In genomic region chr9:32503995-32504451, GRCm38 (mm10) we compare ENCODE assay signal across 10 mouse cellular contexts. TPM values are rescaled to one million over a fixed set of nuclear protein-coding genes. Genes with fewer than 3 reads are reported as not detected.
DNase-seq lines count a peak whose midpoint lies in the region; ATAC-seq lines count a peak whose summit lies in the region.
"Had no signal": no experiment of that assay in that cellular context is flagged by ENCODE, and none has a peak within 500 bp of the region (broad histone marks: within the 10 kb centered on the region; RNA-seq: fewer than 3 reads in every experiment).

No protein-coding gene starts in this region.

- no peak overlapping the region for H3K4me3 ChIP-seq in heart, embryonic 10.5 days
- H3K4me3 ChIP-seq in heart, embryonic 16.5 days (ENCODE audit: low read length): no peak overlapping the region
- H3K4me3 ChIP-seq in liver, embryonic 12.5 days: no peak overlapping the region
- no peak overlapping the region for H3K4me3 ChIP-seq in midbrain, embryonic 13.5 days (replicated peaks)
- no peak overlapping the region for H3K4me3 ChIP-seq in forebrain, embryonic 10.5 days

- no peak overlapping the region for H3K27ac ChIP-seq in heart, embryonic 10.5 days
- peak overlapping the region; percentile 66 for H3K27ac ChIP-seq in heart, embryonic 16.5 days (ENCODE audit: low read length)
- no peak overlapping the region for H3K27ac ChIP-seq in liver, embryonic 12.5 days
- no peak overlapping the region for H3K27ac ChIP-seq in midbrain, embryonic 13.5 days
- no peak overlapping the region for H3K27ac ChIP-seq in forebrain, embryonic 10.5 days

- peaks cover 56% of the 10 kb centered on the region for H3K4me1 ChIP-seq in heart, embryonic 10.5 days
- H3K4me1 ChIP-seq in heart, embryonic 16.5 days (ENCODE audit: control insufficient read depth, insufficient read depth, low read length): peaks cover 26% of the 10 kb centered on the region
- peaks cover 71% of the 10 kb centered on the region for H3K4me1 ChIP-seq in liver, embryonic 12.5 days
- H3K4me1 ChIP-seq in midbrain, embryonic 13.5 days (replicated peaks): peaks cover 11% of the 10 kb centered on the region
- peaks cover 48% of the 10 kb centered on the region for H3K4me1 ChIP-seq in forebrain, embryonic 10.5 days

- H3K9ac ChIP-seq in heart, embryonic 16.5 days (ENCODE audit: low read length): no peak overlapping the region
- no peak overlapping the region for H3K9ac ChIP-seq in liver, embryonic 12.5 days
- no peak overlapping the region for H3K9ac ChIP-seq in midbrain, embryonic 13.5 days (replicated peaks)

- 55% methylated on average over 11 of the region's 11 CpGs for WGBS in heart, embryonic 10.5 days
- WGBS in heart, embryonic 16.5 days: 50% methylated on average over 11 of the region's 11 CpGs
- 51% methylated on average over 11 of the region's 11 CpGs for WGBS in liver, embryonic 12.5 days (ENCODE audit: insufficient replicate concordance)
- 81% methylated on average over 11 of the region's 11 CpGs for WGBS in midbrain, embryonic 13.5 days
- 66% methylated on average over 11 of the region's 11 CpGs for WGBS in forebrain, embryonic 10.5 days

- ATAC-seq in heart, embryonic 16.5 days (replicated peaks; ENCODE audit: extremely low read depth, insufficient read depth, low FRiP score): no peak
- ATAC-seq in liver, embryonic 12.5 days: 0 out of 2 replicates have a peak, but pooled peaks have one; percentile 9
- ATAC-seq in midbrain, embryonic 13.5 days: no peak

- no peak overlapping the region for H3K4me2 ChIP-seq in heart, embryonic 16.5 days (ENCODE audit: low read depth, low read length)
- H3K4me2 ChIP-seq in liver, embryonic 12.5 days: no peak overlapping the region
- no peak overlapping the region for H3K4me2 ChIP-seq in midbrain, embryonic 13.5 days (replicated peaks)

- no peaks in the 10 kb centered on the region for H3K36me3 ChIP-seq in heart, embryonic 10.5 days
- no peaks in the 10 kb centered on the region for H3K36me3 ChIP-seq in heart, embryonic 16.5 days (ENCODE audit: control insufficient read depth, insufficient read depth)
- no peaks in the 10 kb centered on the region for H3K36me3 ChIP-seq in liver, embryonic 12.5 days
- no peaks in the 10 kb centered on the region for H3K36me3 ChIP-seq in midbrain, embryonic 13.5 days
- no peaks in the 10 kb centered on the region for H3K36me3 ChIP-seq in forebrain, embryonic 10.5 days (replicated peaks)
- H3K36me3 ChIP-seq: G1E had no signal

- peaks cover 10% of the 10 kb centered on the region; the same call in 1 of the 2 replicates for H3K27me3 ChIP-seq in heart, embryonic 10.5 days (ENCODE audit: insufficient read depth, poor library complexity, severe bottlenecking)
- H3K27me3 ChIP-seq in heart, embryonic 16.5 days (ENCODE audit: control insufficient read depth, insufficient read depth, low read length): no peaks in the 10 kb centered on the region
- H3K27me3 ChIP-seq in liver, embryonic 12.5 days (replicated peaks): peaks cover 27% of the 10 kb centered on the region; the same call in 1 of the 2 replicates
- H3K27me3 ChIP-seq in midbrain, embryonic 13.5 days: no peaks in the 10 kb centered on the region
- 0 out of 2 replicates have a peak, but pooled peaks cover 10% of the 10 kb centered on the region for H3K27me3 ChIP-seq in forebrain, embryonic 10.5 days (ENCODE audit: poor library complexity, severe bottlenecking)

- no peaks in the 10 kb centered on the region for H3K9me3 ChIP-seq in heart, embryonic 10.5 days
- H3K9me3 ChIP-seq in heart, embryonic 16.5 days (replicated peaks; ENCODE audit: control insufficient read depth, low read length): no peaks in the 10 kb centered on the region
- H3K9me3 ChIP-seq in liver, embryonic 12.5 days (replicated peaks): no peaks in the 10 kb centered on the region
- no peaks in the 10 kb centered on the region for H3K9me3 ChIP-seq in midbrain, embryonic 13.5 days
- H3K9me3 ChIP-seq in forebrain, embryonic 10.5 days: no peaks in the 10 kb centered on the region

- DNase-seq in heart, adult 9 months (ENCODE audit: low spot score in 2 of 2): peak; percentile 60 to 86
- DNase-seq in heart, embryonic 10.5 days (ENCODE audit: low spot score): no peak
- DNase-seq in CD8-positive naive resting alpha-beta T cell, adult 2 months (ENCODE audit: low read depth in 2 of 2, low spot score in 2 of 2): peak; percentile 54 to 64
- DNase-seq in forebrain, embryonic 10.5 days (ENCODE audit: extremely low spot score, low spot score): no peak
- no peak for DNase-seq in urinary bladder, adult 18-20 months (ENCODE audit: low spot score in 2 of 2)
- DNase-seq: cerebellum, adult 9-11 months had no signal

RNA-seq across cellular contexts. Expression of gene Fli1, which starts 38.6 kb away (rescaled TPM):
- polyA plus RNA-seq in heart, embryonic 10.5 days (2016; fragmentation: Nextera tagmentation; extraction: Ambion mirVana): 17.5 and 20.8 TPM in 2 replicates
- 20.1 and 23.4 TPM in 2 replicates for polyA plus RNA-seq in heart, embryonic 16.5 days (2015; fragmentation: Nextera tagmentation; extraction: Ambion mirVana)
- polyA plus RNA-seq in liver, embryonic 12.5 days (2016; fragmentation: Nextera tagmentation; extraction: Ambion mirVana): 15.3 and 16.2 TPM in 2 replicates
- 6.2 and 7.1 TPM in 2 replicates for polyA plus RNA-seq in midbrain, embryonic 13.5 days (2015; fragmentation: Nextera tagmentation; extraction: Ambion mirVana)
- polyA plus RNA-seq in forebrain, embryonic 10.5 days (2016; fragmentation: Nextera tagmentation; extraction: Ambion mirVana): 22.5 and 24.5 TPM in 2 replicates

Comparison
In these comparisons a context has a peak if more than half of its experiments do, and no peak if none do; other contexts are left out.
1. DNase-seq: peak in heart, adult 9 months (2 of 2) and CD8-positive naive resting alpha-beta T cell, adult 2 months (2 of 2); none in heart, embryonic 10.5 days (single experiment), forebrain, embryonic 10.5 days (single experiment) and urinary bladder, adult 18-20 months (0 of 2).